Mouse (Mus musculus) kidney, adult 2 months (tissue): ENCODE data around the gene Nek10.

Source experiments
- CTCF ChIP-seq: fragments of 200-500 bp; conservative IDR thresholded peaks from 2 replicates; pipeline ENCODE4 v1.5.1; 2011; ENCODE audit warnings: low read depth, mild to moderate bottlenecking, control low read depth, low read length, moderate library complexity, mixed read lengths; ENCODE audit not compliant: insufficient read depth, insufficient read length
- POLR2A ChIP-seq: fragments of 200-500 bp; IDR thresholded peaks from one replicate; pipeline ENCODE4 v1.6.1; 2011; ENCODE audit warnings: low read depth, low read length, control low read depth

GRCm38 (mm10) chr14:14960441-14960988 lies 157.3 kb downstream of the Nek10 start:
- TF ChIP-seq POLR2A: no peak
- TF ChIP-seq CTCF: no peak
